Mouse (Mus musculus) forelimb bud, embryonic 11.5 days (tissue): ENCODE measurements at regions not wholly inside any gene's neighbourhood (a gene's known extent, or its start where the extent isn't known, plus 50 kb on each side); places are given as distances from the start of the nearest gene placed in this dataset.
"Not testable (repeated sequence)": the region's sequence is repeated elsewhere in the genome, so short reads cannot be mapped to it uniquely, and the experiment has no call there.

Experiments used
- DNase-seq: peaks from one replicate; pipeline ENCODE4 v3.0.0-alpha.2; 2012; ENCODE audit warnings: low read depth, low spot score

GRCm38 (mm10) chr9:33007456-33008063 is 371.5 kb downstream of the Ets1 start:
- DNase-seq = no peak

GRCm38 (mm10) chr9:33011241-33011640 is 375.2 kb downstream of the Ets1 start:
- no peak for DNase-seq

DNA sequence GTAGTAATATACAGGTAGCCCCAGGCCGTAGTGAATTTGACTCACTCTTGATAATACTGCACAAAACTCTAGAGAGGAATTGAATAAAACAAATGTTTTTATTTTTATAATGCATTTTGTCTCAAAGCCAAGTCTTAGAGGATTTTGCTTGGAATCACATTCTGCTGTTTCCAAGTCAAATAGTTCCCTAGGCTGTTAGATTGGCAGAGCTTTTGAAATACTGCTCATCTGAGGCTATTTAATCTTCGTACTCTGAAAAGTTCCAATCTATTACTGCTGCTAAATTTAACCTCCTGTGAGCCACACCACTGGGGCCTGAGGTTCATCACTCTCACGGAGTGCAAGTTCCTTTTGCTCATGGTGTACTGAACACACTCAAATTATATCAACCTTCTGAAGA is 399.4 kb downstream of the Ets1 start:
- DNase-seq = no peak

GRCm38 (mm10) chr9:33039221-33039790 is 403.3 kb downstream of the Ets1 start:
- no peak for DNase-seq

DNA sequence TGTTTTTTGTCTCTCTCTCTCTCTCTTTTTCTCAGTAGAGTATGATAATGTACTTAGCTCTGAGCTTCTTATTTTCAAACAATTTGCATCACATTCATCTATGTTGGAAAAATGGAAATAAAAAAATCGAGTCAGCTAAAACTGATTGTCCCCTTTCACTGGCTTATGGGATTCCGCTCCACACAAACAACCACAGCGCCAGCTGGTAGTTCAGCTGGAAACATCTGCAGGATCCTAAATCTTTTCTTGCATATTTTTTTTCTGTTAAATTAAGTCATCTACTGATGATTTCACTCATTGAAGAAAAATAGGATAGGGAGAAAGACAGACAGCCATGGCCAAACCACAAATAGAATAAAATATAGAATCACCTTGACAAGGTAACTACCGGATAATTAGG is 414.8 kb downstream of the Ets1 start:
- DNase-seq = no peak

DNA sequence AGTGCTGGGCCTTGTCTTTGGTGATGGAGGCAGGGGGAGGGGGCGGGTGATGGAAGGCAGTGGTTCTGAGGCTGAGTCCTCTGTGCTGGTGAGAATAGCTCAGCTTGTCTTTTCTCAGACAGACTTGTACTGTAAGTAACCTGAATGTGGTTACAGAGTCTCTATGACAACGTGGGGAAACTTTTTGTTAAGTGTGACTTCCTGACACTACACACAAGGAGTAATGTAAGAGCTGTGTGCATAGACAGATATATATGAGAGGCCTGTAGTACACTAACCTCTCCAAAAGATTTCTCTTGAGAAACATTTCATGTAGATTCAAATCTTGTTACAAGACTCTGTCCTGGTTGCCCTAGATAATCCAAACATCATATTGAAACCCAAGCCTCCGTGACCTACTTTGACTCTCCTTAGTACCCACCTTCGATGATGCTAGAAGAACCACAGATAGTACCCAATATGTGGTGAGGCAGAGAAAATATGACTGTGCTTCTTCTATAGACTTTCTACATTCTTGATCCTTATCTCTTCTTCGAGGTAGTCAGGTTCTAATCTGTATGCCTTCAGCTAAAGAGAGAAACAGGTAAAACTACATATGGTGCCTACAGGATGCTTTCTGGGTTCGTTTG is 424.7 kb downstream of the Ets1 start:
- no peak for DNase-seq

- DNase-seq = peak; percentile 93
Observed at GRCm38 (mm10) chr9:33062476-33062875, 426.5 kb downstream of the Ets1 start.

- DNase-seq = no peak
Observed at GRCm38 (mm10) chr9:33065331-33065730, 429.3 kb downstream of the Ets1 start.

- DNase-seq = no peak
Observed at GRCm38 (mm10) chr9:33067521-33067920, 431.5 kb downstream of the Ets1 start.

GRCm38 (mm10) chr9:33070116-33070515 is 434.1 kb downstream of the Ets1 start:
- DNase-seq = peak; percentile 53

- DNase-seq = no peak
Observed at GRCm38 (mm10) chr9:33080271-33080670, 444.2 kb downstream of the Ets1 start.

- peak; percentile 60 for DNase-seq
Observed at GRCm38 (mm10) chr9:33080774-33081173, 444.8 kb downstream of the Ets1 start.

DNA sequence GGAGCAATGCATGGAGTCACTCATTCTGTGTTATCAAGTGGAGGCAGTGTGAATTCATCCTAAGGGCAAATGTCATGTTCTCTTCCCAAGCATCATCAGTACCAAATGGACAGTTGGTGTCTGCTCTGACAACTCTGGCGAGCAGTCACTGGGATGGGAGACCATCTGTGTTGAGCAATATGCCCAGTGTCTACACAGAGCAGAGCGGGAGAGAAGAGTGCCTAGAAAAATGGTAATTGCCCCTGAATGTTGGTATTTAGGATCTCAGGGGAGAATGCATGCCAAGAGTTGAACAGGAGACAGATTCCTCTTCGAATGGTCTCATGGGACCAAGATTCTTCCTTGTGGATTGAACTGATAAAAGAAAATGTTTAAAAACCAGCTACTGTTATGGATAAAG is 454.0 kb downstream of the Ets1 start:
- no peak for DNase-seq

DNA sequence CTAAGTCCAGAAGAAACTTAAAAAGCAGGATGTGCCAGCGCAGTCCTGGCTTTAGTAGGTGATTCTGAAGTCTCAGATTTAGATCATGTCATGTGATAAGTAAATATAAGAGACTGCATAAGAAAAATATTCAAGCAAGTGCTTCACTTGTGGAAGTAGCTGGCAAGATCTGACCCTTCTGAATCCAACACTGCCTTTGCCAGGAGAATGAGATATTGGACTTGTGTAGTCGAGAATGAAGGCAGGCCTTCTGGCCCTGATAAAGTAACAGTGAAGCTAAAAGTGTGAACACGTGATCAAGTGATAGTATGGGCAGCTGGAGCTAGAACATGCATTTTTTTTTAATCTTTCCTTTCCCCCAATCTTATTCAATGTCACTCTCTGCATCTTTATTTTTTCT is 455.6 kb downstream of the Ets1 start:
- DNase-seq = no peak

GRCm38 (mm10) chr9:33095654-33096053 is 459.6 kb downstream of the Ets1 start:
- DNase-seq = peak; percentile 86

GRCm38 (mm10) chr9:33101206-33101605 is 465.2 kb downstream of the Ets1 start:
- DNase-seq = no peak

DNA sequence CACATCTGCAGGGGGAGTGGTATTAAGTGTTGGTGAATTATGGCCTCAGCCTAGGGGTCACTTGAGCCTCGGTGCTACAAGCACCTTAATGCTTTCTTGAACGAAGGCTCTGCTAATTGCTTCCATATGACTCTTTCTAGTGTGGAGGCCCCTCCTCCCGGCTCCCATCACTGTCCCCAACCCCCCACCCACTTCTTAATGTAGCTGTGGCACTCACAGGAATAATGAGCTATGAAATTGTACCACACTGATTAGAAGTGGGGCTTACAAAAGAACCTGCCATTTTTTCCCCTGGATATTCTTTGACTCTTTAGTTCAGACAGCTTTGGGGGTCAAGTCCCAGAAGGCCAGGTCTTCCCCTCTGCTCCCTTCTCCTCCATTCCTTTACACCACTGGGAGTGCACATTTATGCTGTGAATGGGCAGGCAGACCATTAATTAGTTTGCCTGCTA is 468.6 kb downstream of the Ets1 start:
- DNase-seq = peak; percentile 88

DNA sequence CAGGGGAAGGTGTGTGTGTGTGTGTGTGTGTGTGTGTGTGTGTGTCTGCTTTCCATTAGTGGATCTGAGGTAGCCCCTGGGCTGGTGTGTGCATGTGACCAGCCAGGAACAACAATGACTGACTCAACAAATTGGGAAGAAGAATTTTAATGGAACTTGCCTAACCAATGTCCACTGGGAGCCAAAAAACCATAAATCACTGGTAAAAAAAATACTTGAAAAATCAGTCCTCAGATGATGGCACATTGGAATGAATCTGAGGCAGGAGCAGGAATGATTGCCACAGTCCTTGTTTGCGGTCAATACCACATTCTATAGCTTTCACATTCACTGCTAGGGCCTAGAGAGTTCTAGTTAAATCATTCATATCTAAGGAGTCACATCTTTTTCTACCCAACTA is 487.8 kb downstream of the Ets1 start:
- no peak for DNase-seq

DNA sequence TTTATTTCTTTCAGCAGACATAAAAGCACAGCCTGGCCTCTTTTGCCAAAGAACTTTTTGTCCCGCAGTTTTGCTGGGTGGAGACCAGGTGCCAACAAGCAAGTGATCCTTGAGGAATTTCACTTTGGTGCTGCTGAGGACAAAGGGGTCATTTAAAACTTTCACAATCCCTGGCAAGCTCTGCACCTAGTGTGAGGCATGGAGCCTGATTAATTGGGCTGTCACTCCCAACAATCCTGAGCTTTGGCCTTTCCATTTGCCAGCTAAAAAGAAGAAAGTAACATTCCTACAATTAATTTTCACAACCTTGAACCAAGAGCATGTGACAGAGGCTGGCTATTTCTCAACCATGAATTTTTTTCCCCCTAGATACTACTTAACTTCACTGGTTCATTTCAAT is 516.2 kb downstream of the Ets1 start:
- peak; percentile 80 for DNase-seq

DNA sequence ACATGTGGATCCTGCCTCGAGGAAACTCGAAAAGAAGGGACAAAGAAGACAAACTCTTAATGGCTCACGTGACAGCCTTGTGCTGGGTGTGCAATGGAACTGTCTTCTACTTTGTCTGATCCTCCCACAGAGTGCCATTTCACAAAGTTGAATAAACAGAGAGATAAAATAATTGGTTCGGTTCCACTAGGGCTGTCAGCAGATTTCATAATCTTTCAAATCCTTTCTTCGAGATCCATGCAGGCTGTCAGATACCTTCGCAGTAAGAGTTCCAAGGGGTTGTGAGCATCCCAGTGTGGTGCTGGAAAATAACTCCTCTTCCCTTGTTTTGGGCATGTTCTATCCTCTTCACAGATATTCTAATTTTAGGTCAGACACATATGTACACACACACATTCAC is 532.1 kb downstream of the Ets1 start:
- no peak for DNase-seq

DNA sequence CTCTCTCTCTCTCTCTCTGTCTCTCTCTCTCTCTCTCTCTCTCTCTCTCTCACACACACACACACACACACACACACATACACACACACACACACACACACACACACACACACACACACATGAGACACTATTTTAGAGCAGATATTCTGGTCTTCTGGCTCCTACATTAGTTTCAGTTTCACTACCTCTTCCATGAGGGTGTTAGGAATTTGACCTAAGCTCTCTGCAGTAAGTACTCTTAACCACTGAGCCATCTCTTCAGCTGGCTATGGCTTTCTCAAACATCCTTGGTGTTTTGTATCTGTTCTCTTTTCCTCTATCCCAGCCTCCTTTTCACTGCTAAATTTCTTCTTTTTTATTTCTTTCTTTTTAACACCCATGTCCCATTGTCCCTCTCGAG is 533.1 kb downstream of the Ets1 start:
- DNase-seq = not testable (repeated sequence)

DNA sequence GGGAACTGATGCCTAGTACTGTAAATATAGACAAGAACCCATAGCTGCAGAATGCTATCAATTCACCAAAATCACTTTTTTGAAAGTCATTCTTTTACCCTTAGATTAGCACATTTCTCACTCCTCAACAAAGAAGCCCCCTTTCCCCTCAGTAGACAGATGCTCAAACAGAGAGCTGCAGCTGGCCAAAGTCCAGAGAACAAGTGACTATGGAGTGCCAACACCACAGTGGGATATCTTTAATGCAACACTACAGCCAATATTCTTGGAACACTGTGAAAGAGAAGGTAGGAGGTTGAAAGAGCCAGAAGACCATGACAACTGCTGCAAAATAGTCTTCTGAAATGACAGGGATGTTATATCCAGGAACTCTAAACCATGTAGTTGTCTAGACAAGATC is 544.0 kb downstream of the Ets1 start:
- no peak for DNase-seq

DNA sequence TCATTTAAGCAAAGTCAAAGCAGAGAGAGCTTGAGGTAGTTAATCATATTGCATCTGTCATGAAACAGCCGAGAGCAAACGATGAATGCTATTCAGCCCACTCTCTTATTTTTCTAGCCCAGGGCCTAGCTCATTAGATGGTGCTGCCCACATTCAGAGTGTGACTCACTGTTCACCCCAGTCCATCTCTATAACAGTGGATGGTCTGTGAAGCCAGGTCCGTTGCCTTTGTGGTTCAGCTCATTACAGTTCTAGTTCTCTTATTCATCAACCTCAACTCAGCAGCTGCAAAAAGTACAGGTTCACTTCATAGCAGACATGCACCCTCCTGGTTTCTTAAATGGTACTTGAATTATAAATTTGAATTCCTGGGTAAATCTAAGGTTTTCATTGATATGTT is 551.2 kb downstream of the Ets1 start:
- no peak for DNase-seq
